Mouse (Mus musculus) T-helper 2 cell (primary cell): ENCODE results near the gene Nt5e.

Source experiments
- in situ Hi-C: fragments of 300-600 bp; cut with MboI, MseI; formaldehyde crosslinking; loops from one replicate; pipeline ENCODE4 v1.15.1; 2025; ENCODE audit warnings: high pct_unique_total_duplicates

Nt5e gene

DNA sequence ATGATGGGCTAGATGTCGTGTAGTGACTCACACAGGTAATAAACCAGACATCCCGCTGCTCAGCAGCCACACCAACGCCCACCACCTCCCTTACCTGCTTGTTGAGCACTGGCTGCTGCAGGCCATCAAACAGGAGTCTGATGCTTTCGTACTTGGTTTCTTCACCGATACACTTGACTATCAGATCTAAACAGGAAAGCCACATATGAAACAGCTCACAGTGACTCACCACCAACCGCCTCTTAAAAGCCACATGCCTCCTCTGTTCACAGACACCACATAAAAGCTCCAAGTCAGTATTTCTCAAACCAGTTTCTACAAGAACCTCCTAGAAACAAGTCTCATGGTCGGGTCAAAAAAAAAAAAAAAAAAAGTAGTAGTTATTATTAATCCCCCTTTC lies 53.1 kb downstream of the Nt5e start:
- in situ Hi-C loops, result no loop called here

DNA sequence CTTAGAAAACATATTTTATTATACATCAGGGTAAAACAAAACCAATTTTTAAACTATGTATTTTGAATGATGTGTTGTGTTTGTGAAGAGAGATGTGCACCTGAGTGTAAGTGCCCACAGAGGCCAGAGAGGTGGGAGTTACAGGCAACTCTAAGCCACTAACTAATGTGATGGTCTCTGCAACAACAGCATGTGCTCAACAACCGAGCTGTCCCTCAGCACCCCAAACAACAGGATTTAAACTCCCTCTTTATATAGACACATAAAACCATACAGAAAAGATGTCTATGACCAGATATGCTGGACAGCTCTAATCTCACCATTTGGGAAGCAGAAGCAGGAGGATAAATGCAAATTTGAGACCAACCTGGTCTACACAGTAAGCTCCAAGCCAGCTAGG lies 53.5 kb downstream of the Nt5e start:
- in situ Hi-C loops, result no loop called here

DNA sequence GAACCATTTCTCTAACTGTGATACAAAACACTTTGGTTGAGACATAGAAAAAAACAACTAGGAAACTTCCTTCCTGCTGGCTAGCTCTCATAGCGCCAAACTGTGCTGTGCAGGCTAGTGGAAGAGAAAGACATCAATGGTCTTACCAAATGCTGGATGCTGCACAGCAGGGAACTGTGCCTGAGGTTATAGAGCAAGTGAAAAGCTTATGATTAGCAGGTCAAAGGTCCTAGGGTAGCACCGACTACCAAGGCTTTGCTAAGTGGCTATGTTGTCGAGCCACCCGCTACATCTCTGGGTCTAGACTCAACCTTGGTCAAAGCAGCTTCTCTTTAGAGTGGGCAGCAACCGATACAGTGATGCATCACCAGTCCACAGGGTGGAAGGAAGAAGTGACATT lies 61.8 kb downstream of the Nt5e start:
- in situ Hi-C loops, result no loop called here

DNA sequence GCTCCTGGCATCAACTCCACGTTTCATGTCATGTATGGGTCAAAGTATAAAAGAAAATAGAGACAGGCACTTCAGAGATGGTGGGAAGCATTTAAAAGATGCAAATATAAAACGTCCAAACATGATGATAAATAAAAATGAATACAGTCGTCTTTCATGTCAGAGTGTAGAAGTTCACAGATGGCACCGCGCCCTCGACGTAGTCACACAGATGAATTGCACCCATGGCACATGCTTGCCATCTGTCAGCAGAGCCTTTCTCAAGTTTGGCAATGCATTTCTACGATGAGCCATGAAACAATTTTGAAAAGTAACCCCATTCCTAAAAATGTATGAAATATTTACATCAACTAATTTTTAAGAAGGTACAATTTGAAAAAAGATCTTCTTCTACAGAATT lies 67.9 kb downstream of the Nt5e start:
- in situ Hi-C loops, result loop anchor here (5.0 kb wide), 1 partner anchor 153 kb away; no protein-coding TSS in a partner anchor

DNA sequence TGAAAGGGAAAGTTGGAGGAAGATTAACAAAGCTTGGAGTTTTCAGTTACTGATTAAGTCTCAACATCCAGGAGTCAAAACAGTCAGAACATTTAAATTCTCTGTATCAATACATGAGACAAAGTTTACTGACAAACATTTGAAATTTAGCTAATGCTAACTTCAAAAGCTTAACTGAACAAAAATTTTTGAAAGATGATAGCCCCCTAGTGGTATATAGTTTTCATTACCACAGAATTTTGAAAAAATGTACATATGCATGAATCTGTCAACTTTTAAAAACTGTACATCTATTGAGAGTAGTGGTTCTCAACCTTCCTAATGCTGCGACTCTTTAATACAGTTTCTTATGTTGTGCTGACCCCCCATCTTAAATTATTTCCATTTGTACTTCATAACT lies 71.5 kb downstream of the Nt5e start:
- in situ Hi-C loops, result loop anchor here (5.0 kb wide), 1 partner anchor 156 kb away; no protein-coding TSS in a partner anchor

- in situ Hi-C loops, result no loop called here
Observed at GRCm38 (mm10) chr9:88404088-88404487, 77.1 kb downstream of the Nt5e start.

DNA sequence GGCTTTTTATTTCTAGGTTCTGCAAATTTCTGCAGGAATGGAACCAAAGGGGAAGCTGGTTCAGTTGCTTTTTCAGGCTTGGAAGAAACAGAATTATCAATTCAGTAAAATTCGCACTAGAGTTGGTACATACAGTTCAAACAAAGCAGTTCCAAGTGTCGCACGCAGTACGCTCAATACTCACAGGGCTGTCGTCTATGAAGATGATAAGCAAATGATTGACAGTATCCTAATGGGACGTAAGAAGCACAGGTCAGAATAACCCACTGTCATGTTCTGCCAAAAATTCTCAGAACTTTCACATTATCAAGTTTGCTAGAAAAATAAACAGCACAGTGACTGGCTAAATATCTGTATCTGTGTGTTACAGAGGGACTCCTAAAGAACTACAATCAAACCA lies 77.5 kb downstream of the Nt5e start:
- in situ Hi-C loops, result no loop called here

DNA sequence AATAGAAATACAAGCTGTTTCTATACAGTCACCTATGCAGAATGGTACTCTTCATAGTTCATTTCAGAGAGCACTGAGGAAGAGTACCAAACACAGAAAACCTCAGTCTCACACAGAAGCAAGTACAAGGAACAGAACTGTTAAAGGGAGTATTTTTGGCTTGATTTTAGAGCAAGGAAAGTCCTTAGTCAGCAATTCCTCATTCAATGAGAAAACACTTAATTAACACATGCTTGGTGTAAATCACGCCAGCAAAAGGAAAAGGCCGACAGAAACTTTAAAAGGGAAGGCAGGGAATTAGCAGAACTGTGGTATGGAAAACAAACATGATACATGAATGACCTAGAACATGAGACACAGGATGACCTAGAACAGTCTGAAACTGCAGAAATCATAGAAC lies 83.0 kb downstream of the Nt5e start:
- in situ Hi-C loops, result no loop called here

DNA sequence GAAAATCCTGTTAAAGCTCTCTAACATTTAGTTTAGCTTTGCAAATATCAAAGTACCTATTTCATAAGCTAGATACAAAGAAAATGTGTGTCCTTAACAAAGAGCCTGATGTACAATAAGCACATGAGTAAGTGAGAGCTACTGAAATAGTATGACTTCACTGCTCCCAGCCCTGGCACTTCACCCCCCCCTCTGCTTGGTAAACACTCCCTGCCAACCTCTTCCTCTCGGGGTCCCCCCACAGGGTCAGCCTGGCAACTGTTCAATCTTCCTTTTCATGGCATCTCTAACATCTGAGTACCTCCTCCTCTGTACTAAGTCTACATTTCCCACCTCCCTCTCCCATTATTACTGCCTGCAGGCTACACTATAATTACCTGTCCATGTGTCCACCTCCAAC lies 89.8 kb downstream of the Nt5e start:
- in situ Hi-C loops, result no loop called here
